Mouse (Mus musculus) forebrain, embryonic 15.5 days (tissue): ENCODE measurements at regions not wholly inside any gene's neighbourhood (a gene's known extent, or its start where the extent isn't known, plus 50 kb on each side); places are given as distances from the start of the nearest gene placed in this dataset.

Experiments used
- ATAC-seq: fragments of 200-750 bp; cut with Nextera tagmentation; replicated peaks from 2 replicates; pipeline ENCODE4 v1.8.0; 2017; ENCODE audit warnings: mild to moderate bottlenecking, moderate TSS enrichment, moderate library complexity
- H3K27ac ChIP-seq: fragments of 300-500 bp; sonication (generic); replicated peaks from 2 replicates; pipeline ENCODE4 v1.5.1; 2015; ENCODE audit warnings: mild to moderate bottlenecking, inconsistent platforms
- H3K27me3 ChIP-seq: fragments of 300-500 bp; sonication (generic); 2 replicates; pipeline ENCODE4 v1.6.1; 2015; ENCODE audit warnings: inconsistent platforms
- H3K36me3 ChIP-seq: fragments of 300-500 bp; sonication (generic); 2 replicates; pipeline ENCODE4 v1.6.1; 2015; ENCODE audit warnings: mild to moderate bottlenecking, inconsistent platforms
- H3K4me1 ChIP-seq: fragments of 300-500 bp; sonication (generic); 2 replicates; pipeline ENCODE4 v1.6.1; 2015; ENCODE audit warnings: inconsistent platforms
- H3K4me2 ChIP-seq: fragments of 300-500 bp; sonication (generic); replicated peaks from 2 replicates; pipeline ENCODE4 v1.6.1; 2015; ENCODE audit warnings: mild to moderate bottlenecking, inconsistent platforms
- H3K4me3 ChIP-seq: fragments of 300-500 bp; sonication (generic); 2 replicates; pipeline ENCODE4 v1.5.1; 2015; ENCODE audit warnings: mild to moderate bottlenecking, inconsistent platforms
- H3K9ac ChIP-seq: fragments of 300-500 bp; sonication (generic); replicated peaks from 2 replicates; pipeline ENCODE4 v1.6.1; 2015; ENCODE audit warnings: mild to moderate bottlenecking, inconsistent platforms
- H3K9me3 ChIP-seq: fragments of 300-500 bp; sonication (generic); 2 replicates; pipeline ENCODE4 v1.6.1; 2016; ENCODE audit warnings: inconsistent platforms
- WGBS: fragments of 180-500 bp; shearing (Covaris S2); methylation state at CpG from one replicate; pipeline ENCODE4 v1.1.7; 2015; ENCODE audit warnings: mixed read lengths; 5-methylcytosine and 5-hydroxymethylcytosine counted together

GRCm38 (mm10) chr16:46566020-46566581 lies 67.8 kb upstream of the Nectin3 start:
- ATAC-seq: no peak
- H3K4me3 ChIP-seq: no peak overlapping the region
- H3K27ac ChIP-seq: no peak overlapping the region
- H3K9ac ChIP-seq: no peak overlapping the region
- no peaks in the 10 kb centered on the region for H3K9me3 ChIP-seq
- 84% methylated on average over 4 of the region's 4 CpGs for WGBS
- no peaks in the 10 kb centered on the region for H3K27me3 ChIP-seq
- no peak overlapping the region for H3K4me2 ChIP-seq
- H3K36me3 ChIP-seq: no peaks in the 10 kb centered on the region
- no peaks in the 10 kb centered on the region for H3K4me1 ChIP-seq

- WGBS: 69% methylated on average over 3 of the region's 3 CpGs
- no peak overlapping the region for H3K4me3 ChIP-seq
- no peaks in the 10 kb centered on the region for H3K36me3 ChIP-seq
- no peaks in the 10 kb centered on the region for H3K4me1 ChIP-seq
- no peaks in the 10 kb centered on the region for H3K9me3 ChIP-seq
- H3K27me3 ChIP-seq: no peaks in the 10 kb centered on the region
- H3K4me2 ChIP-seq: no peak overlapping the region
- ATAC-seq: no peak
- no peak overlapping the region for H3K9ac ChIP-seq
- no peak overlapping the region for H3K27ac ChIP-seq
Measured at GRCm38 (mm10) chr16:46557281-46557680, 59.0 kb upstream of the Nectin3 start.

GRCm38 (mm10) chr16:46548207-46548606 lies 49.9 kb upstream of the Nectin3 start:
- WGBS: 3% methylated on average over 1 of the region's 1 CpGs
- Histone ChIP-seq H3K9me3 (no peaks in the 10 kb centered on the region), H3K36me3 (no peaks in the 10 kb centered on the region), H3K27me3 (no peaks in the 10 kb centered on the region), H3K4me3 (no peak overlapping the region), H3K4me2 (no peak overlapping the region), H3K9ac (no peak overlapping the region), H3K4me1 (no peaks in the 10 kb centered on the region), H3K27ac (no peak overlapping the region)
- ATAC-seq: no peak
